Mouse (Mus musculus): ENCODE measurements around the gene Tomm20l. TPM values are rescaled to one million over a fixed set of nuclear protein-coding genes. Genes with fewer than 3 reads are reported as not detected.
"Not testable (repeated sequence)": the region's sequence is repeated elsewhere in the genome, so short reads cannot be mapped to it uniquely, and the experiment has no call there.

The Tomm20l gene
- polyA plus RNA-seq (2015; fragmentation: Nextera tagmentation; extraction: Ambion mirVana), result 0.40 and 0.65 TPM in 2 replicates

- WGBS, result 11% methylated on average over 33 of the region's 33 CpGs
- no peaks in the 10 kb centered on the region for H3K27me3 ChIP-seq
- peaks cover 17% of the 10 kb centered on the region for H3K4me1 ChIP-seq
- H3K4me3 ChIP-seq, result peak within 1 kb of the TSS; percentile 12; the same call in 1 of the 2 replicates
- no peak within 1 kb of the TSS for H3K9ac ChIP-seq
- peak within 1 kb of the TSS; percentile 52 for H3K4me2 ChIP-seq
- no peaks in the 10 kb centered on the region for H3K36me3 ChIP-seq
- ATAC-seq (ENCODE audit: borderline replicate concordance, extremely low read depth, low FRiP score, low TSS enrichment), result peak; percentile 32; the same call in 1 of the 2 replicates
- H3K27ac ChIP-seq, result no peak within 1 kb of the TSS
- no peaks in the 10 kb centered on the region for H3K9me3 ChIP-seq
Measured at GRCm38 (mm10) chr12:71111331-71111730, at the start of gene Tomm20l. TSS of gene Tomm20l (plus strand) at chr12:71111428.

DNA sequence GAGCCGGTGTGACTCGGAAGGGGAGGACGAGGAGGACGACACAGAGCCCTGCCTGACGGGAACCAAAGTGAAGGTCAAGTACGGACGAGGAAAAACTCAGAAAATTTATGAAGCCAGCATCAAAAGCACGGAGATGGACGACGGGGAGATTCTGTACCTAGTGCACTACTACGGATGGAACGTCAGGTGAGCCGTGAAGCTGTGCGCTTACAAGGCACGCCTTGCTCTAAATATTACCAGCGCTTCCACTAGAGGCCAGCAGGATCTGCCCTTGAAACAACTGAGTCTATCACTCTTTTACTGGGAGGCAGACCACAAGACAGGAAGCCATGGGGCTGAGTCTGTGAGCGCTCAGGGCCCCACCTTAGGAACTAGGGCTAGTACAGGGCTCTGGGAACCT, 41.4 kb upstream of the Tomm20l start:
- no peak overlapping the region for H3K9ac ChIP-seq
- 87% methylated on average over 17 of the region's 17 CpGs for WGBS
- H3K4me2 ChIP-seq, result no peak overlapping the region
- ATAC-seq (ENCODE audit: borderline replicate concordance, extremely low read depth, low FRiP score, low TSS enrichment), result no peak
- H3K27me3 ChIP-seq, result no peaks in the 10 kb centered on the region
- no peak overlapping the region for H3K27ac ChIP-seq
- H3K36me3 ChIP-seq, result peaks cover 75% of the 10 kb centered on the region
- no peaks in the 10 kb centered on the region for H3K9me3 ChIP-seq
- H3K4me3 ChIP-seq, result no peak overlapping the region
- H3K4me1 ChIP-seq, result no peaks in the 10 kb centered on the region

DNA sequence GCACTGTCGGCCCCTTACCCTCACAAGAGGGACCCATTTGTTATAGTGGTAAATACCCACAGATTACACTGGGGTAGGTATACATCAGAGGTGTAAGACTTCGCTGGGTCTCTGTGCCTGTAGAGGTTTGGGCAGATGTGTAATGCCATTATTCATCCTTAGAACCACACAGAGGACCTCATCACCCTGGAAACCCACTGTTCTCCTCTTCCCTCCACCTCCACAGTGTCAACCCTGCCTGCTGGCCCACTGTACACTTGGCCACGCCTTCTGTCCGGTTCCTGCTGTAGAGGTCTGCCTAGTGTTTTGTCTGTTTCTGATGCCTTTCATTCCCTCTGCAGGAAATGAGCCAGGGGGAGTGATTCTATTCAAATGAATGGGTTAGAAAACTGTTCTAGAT, 39.2 kb upstream of the Tomm20l start:
- Histone ChIP-seq H3K27me3 (no peaks in the 10 kb centered on the region), H3K9ac (no peak overlapping the region), H3K4me3 (no peak overlapping the region), H3K4me1 (no peaks in the 10 kb centered on the region), H3K4me2 (no peak overlapping the region), H3K36me3 (peaks cover 86% of the 10 kb centered on the region), H3K9me3 (no peaks in the 10 kb centered on the region), H3K27ac (no peak overlapping the region)
- 86% methylated on average over 4 of the region's 4 CpGs for WGBS
- no peak for ATAC-seq (ENCODE audit: borderline replicate concordance, extremely low read depth, low FRiP score, low TSS enrichment)

GRCm38 (mm10) chr12:71073113-71073730, 38.0 kb upstream of the Tomm20l start:
- Histone ChIP-seq H3K4me1 (no peaks in the 10 kb centered on the region), H3K4me3 (no peak overlapping the region), H3K9ac (no peak overlapping the region), H3K27me3 (no peaks in the 10 kb centered on the region), H3K36me3 (peaks cover 74% of the 10 kb centered on the region), H3K9me3 (no peaks in the 10 kb centered on the region), H3K4me2 (no peak overlapping the region), H3K27ac (no peak overlapping the region)
- whole genome bisulfite sequencing, result 56% methylated on average over 12 of the region's 12 CpGs
- ATAC-seq (ENCODE audit: borderline replicate concordance, extremely low read depth, low FRiP score, low TSS enrichment), result no peak

DNA sequence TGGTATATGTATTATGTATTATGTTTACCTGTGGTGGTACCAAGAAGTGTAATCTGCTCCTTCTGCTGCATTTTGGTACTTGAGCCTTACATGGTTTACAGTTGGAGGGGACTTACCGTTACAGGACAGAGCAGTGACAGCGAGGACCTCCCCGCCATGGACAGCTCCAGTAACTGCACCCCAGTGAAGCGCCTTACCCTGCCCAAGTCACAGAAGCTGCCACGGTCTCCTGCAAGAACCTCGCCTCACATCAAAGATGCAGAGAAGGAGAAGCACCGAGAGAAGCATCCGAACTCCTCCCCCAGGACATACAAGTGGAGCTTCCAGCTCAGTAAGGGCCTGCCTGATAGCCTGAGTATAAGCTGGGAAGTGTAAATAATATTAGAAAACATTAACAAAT, 24.9 kb upstream of the Tomm20l start:
- H3K4me3 ChIP-seq, result no peak overlapping the region
- no peak overlapping the region for H3K4me2 ChIP-seq
- no peak overlapping the region for H3K9ac ChIP-seq
- peaks cover 8% of the 10 kb centered on the region for H3K36me3 ChIP-seq
- 88% methylated on average over 8 of the region's 8 CpGs for WGBS
- H3K27me3 ChIP-seq, result no peaks in the 10 kb centered on the region
- no peak for ATAC-seq (ENCODE audit: borderline replicate concordance, extremely low read depth, low FRiP score, low TSS enrichment)
- no peaks in the 10 kb centered on the region for H3K4me1 ChIP-seq
- H3K27ac ChIP-seq, result no peak overlapping the region
- no peaks in the 10 kb centered on the region for H3K9me3 ChIP-seq

DNA sequence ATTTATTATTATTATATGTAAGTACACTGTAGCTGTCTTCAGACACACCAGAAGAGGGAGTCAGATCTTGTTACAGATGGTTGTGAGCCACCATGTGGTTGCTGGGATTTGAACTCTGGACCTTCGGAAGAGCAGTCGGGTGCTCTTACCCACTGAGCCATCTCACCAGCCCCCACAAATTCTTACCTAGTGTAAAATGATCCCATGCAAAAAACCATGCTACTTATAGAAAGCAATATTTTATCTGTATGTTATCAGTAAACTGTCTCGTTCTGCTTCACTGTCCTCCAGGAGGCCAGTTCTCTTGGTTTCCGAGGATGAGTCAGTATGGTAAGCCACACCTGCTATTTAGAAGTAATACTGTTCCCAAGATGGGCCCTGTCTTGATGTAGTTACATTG, 7.0 kb upstream of the Tomm20l start:
- not testable (repeated sequence) for H3K9me3 ChIP-seq; ATAC-seq (ENCODE audit: borderline replicate concordance, extremely low read depth, low FRiP score, low TSS enrichment)
- WGBS, result 70% methylated on average over 4 of the region's 4 CpGs

GRCm38 (mm10) chr12:71107216-71107771, 3.9 kb upstream of the Tomm20l start:
- no peaks in the 10 kb centered on the region for H3K9me3 ChIP-seq
- H3K4me1 ChIP-seq, result peaks cover 7% of the 10 kb centered on the region; the same call in 1 of the 2 replicates
- WGBS, result 77% methylated on average over 6 of the region's 6 CpGs
- no peak for ATAC-seq (ENCODE audit: borderline replicate concordance, extremely low read depth, low FRiP score, low TSS enrichment)
- no peak overlapping the region for H3K4me3 ChIP-seq
- H3K36me3 ChIP-seq, result no peaks in the 10 kb centered on the region
- H3K9ac ChIP-seq, result no peak overlapping the region
- H3K27me3 ChIP-seq, result no peaks in the 10 kb centered on the region
- H3K4me2 ChIP-seq, result no peak overlapping the region
- no peak overlapping the region for H3K27ac ChIP-seq

More for the DNA sequence above, 7.0 kb upstream of the Tomm20l start:
- H3K36me3 ChIP-seq, H3K9ac ChIP-seq, H3K4me3 ChIP-seq, H3K27ac ChIP-seq, H3K4me2 ChIP-seq, H3K27me3 ChIP-seq, H3K4me1 ChIP-seq: not testable (repeated sequence)

GRCm38 (mm10) chr12:71113074-71113473, 1.8 kb downstream of the Tomm20l start:
- H3K27ac ChIP-seq, result no peak overlapping the region
- no peak overlapping the region for H3K9ac ChIP-seq
- H3K36me3 ChIP-seq, result no peaks in the 10 kb centered on the region
- H3K27me3 ChIP-seq, result no peaks in the 10 kb centered on the region
- H3K4me3 ChIP-seq, result no peak overlapping the region
- peak overlapping the region; percentile 26; the same call in 1 of the 2 replicates for H3K4me2 ChIP-seq
- ATAC-seq (ENCODE audit: borderline replicate concordance, extremely low read depth, low FRiP score, low TSS enrichment), result peak; percentile 35; the same call in 1 of the 2 replicates
- WGBS, result 50% methylated on average over 10 of the region's 10 CpGs
- H3K9me3 ChIP-seq, result no peaks in the 10 kb centered on the region
- peaks cover 17% of the 10 kb centered on the region for H3K4me1 ChIP-seq

- H3K4me3 ChIP-seq, result no peak overlapping the region
- peaks cover 17% of the 10 kb centered on the region for H3K4me1 ChIP-seq
- no peak overlapping the region for H3K27ac ChIP-seq
- ATAC-seq (ENCODE audit: borderline replicate concordance, extremely low read depth, low FRiP score, low TSS enrichment), result peak; percentile 78; the same call in 1 of the 2 replicates
- peak overlapping the region; percentile 26; the same call in 1 of the 2 replicates for H3K4me2 ChIP-seq
- no peaks in the 10 kb centered on the region for H3K36me3 ChIP-seq
- WGBS, result 17% methylated on average over 12 of the region's 12 CpGs
- H3K9ac ChIP-seq, result no peak overlapping the region
- H3K27me3 ChIP-seq, result no peaks in the 10 kb centered on the region
- H3K9me3 ChIP-seq, result no peaks in the 10 kb centered on the region
Measured at GRCm38 (mm10) chr12:71113675-71114288, 2.6 kb downstream of the Tomm20l start.

DNA sequence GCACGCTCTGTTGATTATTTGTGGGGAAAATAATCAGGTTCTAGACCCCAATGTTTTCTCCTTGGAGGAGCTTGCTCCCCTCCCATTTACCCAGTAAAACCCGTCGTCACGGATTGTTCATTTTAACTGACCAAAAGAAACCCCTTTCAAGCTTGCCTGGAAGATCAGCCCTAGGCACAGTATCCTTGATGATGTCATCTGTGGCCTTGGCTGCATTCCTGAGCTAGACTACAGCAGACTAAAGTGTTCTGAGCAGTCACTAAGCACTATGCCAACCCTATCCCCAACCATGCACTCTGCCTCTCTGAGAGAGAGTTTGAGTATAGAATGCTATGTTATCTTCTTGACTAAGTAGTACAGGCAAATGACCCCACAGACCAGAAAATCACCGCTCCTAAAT, 5.2 kb downstream of the Tomm20l start:
- ATAC-seq (ENCODE audit: borderline replicate concordance, extremely low read depth, low FRiP score, low TSS enrichment), result no peak
- WGBS, result 77% methylated on average over 5 of the region's 5 CpGs
- no peak overlapping the region for H3K9ac ChIP-seq

GRCm38 (mm10) chr12:71122731-71123130, 11.5 kb downstream of the Tomm20l start:
- no peak for ATAC-seq (ENCODE audit: borderline replicate concordance, extremely low read depth, low FRiP score, low TSS enrichment)
- H3K9ac ChIP-seq, result no peak overlapping the region
- H3K4me2 ChIP-seq, result no peak overlapping the region
- 88% methylated on average over 10 of the region's 10 CpGs for WGBS
- H3K27me3 ChIP-seq, result no peaks in the 10 kb centered on the region
- no peak overlapping the region for H3K27ac ChIP-seq
- peaks cover 36% of the 10 kb centered on the region for H3K36me3 ChIP-seq
- no peak overlapping the region for H3K4me3 ChIP-seq
- no peaks in the 10 kb centered on the region for H3K9me3 ChIP-seq
- no peaks in the 10 kb centered on the region for H3K4me1 ChIP-seq

More for the DNA sequence above, 5.2 kb downstream of the Tomm20l start:
- H3K27me3 ChIP-seq, result no peaks in the 10 kb centered on the region
- no peak overlapping the region for H3K4me2 ChIP-seq
- no peak overlapping the region for H3K4me3 ChIP-seq
- peaks cover 14% of the 10 kb centered on the region for H3K4me1 ChIP-seq
- no peak overlapping the region for H3K27ac ChIP-seq
- H3K36me3 ChIP-seq, result no peaks in the 10 kb centered on the region
- no peaks in the 10 kb centered on the region for H3K9me3 ChIP-seq

- H3K4me3 ChIP-seq, result no peak overlapping the region
- peaks cover 36% of the 10 kb centered on the region for H3K36me3 ChIP-seq
- H3K9ac ChIP-seq, result no peak overlapping the region
- no peak overlapping the region for H3K27ac ChIP-seq
- H3K27me3 ChIP-seq, result no peaks in the 10 kb centered on the region
- H3K4me2 ChIP-seq, result no peak overlapping the region
- no peak for ATAC-seq (ENCODE audit: borderline replicate concordance, extremely low read depth, low FRiP score, low TSS enrichment)
- H3K9me3 ChIP-seq, result no peaks in the 10 kb centered on the region
- WGBS, result 87% methylated on average over 9 of the region's 9 CpGs
- H3K4me1 ChIP-seq, result no peaks in the 10 kb centered on the region
Measured at GRCm38 (mm10) chr12:71123286-71123685, 12.1 kb downstream of the Tomm20l start.
